Mouse (Mus musculus): ENCODE data around the gene Rmdn2. TPM values are rescaled to one million over a fixed set of nuclear protein-coding genes. Genes with fewer than 3 reads are reported as not detected.

Gene Rmdn2
- total RNA-seq (2021): 10 to 100 TPM; 10.6 to 12.8 TPM
- long read RNA-seq, partial matches to known transcripts: 0 of 8 reads
- long read RNA-seq, other reads (novel, unspliced or antisense): 5 of 8 reads

DNA sequence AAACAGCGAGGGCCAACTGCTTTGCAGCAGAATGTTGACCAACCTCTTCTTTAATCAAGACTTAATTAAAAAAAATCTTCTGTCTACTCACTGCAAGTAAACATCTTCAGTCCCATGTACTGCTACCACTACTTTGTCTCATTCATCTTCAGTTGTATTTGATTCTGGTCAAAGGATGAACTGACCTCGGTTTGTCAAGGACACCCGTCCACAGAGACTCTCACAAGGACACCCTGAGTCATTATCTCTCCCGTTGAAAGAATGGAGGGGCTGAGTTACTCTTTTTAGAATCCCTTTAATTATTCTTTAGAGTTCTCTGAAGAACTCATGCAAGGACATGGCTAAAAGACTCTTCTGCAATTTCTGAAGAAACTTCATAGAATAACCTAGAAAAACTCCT is at the start of gene Rmdn2:
Gene Rmdn2, plus strand, starts transcription at position 319 of the 400 bp plus-strand sequence.
- no peak for DNase-seq (ENCODE audit: low spot score in 2 of 2)

DNA sequence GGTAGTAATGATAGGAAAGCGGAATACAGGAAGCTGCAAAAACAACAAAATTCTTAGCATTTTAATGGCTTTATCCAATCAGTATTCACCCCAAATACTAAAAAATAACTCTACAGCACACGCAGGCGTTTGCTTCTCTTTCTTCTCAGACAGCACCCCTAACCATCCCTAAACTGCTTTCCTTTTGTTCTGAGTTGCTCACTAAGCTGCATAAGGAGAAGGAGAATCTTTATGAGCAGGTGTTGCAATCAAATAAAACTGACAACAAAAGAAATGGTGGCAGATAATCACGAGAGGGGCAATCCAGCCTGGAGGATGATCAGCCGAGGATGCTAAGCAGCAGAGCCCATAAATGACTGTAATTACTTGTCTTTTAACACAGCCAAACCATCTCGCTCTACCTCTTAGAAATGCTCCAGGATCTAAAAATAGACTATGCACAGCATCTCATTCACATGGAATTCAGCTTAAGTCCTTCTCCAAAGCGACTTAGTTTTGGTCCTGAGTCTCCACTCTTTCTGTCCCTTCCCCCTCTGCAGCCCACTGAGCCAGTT is 48.5 kb upstream of the Rmdn2 start:
- DNase-seq (ENCODE audit: low spot score in 2 of 2): no peak

GRCm38 (mm10) chr17:79563721-79564120 is 47.9 kb upstream of the Rmdn2 start:
- no peak for DNase-seq (ENCODE audit: low spot score in 2 of 2)

DNA sequence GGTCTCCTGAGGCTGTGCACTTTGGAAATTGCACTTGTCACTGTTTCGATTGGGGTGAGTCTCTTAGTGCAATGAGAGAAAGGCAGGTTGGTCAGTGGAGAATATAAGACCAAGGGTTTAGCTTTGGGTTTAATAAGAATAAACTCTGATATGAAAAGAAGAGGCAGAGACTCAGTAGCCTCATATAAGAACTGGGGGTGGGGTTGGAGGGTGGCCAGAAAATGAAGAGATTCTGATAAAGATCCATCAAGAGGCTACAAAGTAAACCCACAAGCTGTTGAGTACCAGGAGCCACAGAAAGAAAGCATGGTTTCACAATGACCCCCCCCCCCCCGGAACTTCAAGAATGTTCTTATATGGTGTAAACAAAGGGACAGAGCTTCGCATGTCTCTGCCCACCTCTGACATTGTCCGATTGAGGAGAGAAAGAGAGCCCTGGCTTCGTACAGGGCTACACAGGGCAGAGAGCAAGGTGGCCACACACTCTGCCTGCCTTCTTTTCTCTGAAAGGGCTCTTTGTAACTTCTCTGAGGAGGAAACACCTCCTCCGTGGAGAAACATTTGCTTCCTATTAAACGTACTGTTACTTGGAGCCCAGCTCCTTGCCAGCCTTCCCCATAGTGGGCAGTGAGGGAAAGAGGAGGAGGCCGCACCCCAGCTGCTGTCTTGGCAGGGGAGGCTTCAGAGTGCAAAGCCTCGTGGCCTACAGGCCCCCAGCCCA is 46.3 kb upstream of the Rmdn2 start:
- DNase-seq (ENCODE audit: low spot score in 2 of 2): no peak

DNA sequence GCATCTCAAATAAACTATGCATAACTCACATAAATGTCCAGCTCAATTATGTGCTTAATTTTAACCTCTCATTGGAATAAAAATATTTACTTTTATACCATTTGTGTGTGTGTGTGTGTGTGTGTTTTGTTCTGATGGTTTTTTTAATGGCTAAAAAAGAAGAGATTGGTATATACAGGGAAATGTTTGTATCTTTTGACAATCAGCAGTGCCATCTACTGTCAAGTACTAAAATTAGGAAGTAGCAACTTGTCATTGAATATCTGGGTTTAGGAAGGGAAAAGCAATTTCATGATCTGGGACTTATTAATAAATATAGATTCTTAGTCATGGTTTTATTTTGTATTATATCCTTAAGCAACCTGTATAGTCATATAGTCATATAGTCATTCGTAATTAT is 43.3 kb upstream of the Rmdn2 start:
- DNase-seq (ENCODE audit: low spot score in 2 of 2): no peak

DNA sequence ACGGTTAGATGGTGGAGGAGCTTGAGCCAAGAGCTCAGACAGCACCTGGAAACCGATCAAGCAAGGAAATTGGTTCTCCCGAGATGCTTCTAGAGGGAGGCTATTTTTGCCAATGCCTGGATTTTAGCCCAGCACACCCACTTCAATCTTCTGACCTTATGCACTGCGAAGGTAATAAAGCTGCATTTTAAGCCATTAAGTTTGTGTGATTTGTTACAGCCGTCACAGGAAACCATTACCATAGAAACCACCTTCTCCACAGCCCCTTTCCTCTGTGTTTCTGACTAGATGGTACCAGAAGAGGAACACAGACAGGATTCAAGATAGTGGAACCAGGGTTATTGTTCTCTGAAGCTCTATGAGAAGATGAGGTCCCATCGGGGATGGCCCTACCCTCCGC is 33.3 kb upstream of the Rmdn2 start:
- DNase-seq (ENCODE audit: low spot score in 2 of 2): no peak

DNA sequence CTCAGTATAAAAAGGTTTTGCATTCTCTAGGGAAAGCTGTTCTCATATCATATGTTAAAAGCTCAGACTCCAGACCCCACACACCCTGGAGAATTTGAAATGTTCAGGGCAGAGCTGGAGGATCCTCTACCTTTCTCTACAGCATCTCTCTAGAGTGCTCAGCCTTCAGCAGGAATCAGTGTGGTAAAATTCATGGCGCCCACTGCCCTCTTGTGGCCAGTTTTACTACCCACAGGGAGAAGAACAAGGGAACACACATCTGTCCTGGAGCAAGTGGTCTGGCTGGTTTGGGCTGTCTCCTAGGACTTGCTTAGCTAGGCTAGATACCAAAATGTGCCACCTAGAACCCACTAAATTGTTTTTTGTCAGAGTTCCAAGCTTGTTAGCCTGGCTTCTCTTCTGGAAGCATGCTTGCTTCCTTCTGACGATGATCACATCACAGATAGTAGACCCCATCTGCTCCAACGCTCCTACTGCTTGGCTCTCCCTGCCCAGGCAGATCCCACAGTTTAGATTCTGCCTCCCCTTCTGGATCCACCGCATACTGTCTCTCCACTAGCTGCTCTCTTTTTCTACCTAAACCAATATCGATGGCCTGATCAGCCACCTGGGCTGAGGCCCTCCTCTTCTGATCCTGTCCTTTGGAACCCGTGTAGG is 31.3 kb upstream of the Rmdn2 start:
- DNase-seq (ENCODE audit: low spot score in 2 of 2): peak; percentile 76 to 82

GRCm38 (mm10) chr17:79583466-79583865 is 28.2 kb upstream of the Rmdn2 start:
- no peak for DNase-seq (ENCODE audit: low spot score in 2 of 2)

- no peak for DNase-seq (ENCODE audit: low spot score in 2 of 2)
Measured at GRCm38 (mm10) chr17:79584246-79584800, 27.3 kb upstream of the Rmdn2 start.

DNA sequence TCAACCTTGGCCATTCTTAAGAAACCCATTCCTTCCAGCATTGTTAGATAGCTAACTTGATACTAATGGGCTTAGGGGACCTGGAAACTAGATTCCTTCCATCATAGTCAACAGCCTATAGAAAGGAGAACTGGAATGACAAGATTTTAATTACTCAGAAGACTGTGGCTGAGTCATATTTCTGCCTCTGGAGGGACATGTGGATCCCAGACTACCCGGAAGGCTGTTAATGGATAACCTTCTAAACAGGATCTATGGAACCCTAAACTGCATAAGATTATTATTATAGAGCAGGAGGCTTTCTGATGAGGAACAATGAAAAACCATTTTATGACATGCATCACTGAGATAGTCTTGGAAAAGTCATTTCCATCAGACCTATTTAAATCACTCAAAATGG is 21.8 kb upstream of the Rmdn2 start:
- no peak for DNase-seq (ENCODE audit: low spot score in 2 of 2)

DNA sequence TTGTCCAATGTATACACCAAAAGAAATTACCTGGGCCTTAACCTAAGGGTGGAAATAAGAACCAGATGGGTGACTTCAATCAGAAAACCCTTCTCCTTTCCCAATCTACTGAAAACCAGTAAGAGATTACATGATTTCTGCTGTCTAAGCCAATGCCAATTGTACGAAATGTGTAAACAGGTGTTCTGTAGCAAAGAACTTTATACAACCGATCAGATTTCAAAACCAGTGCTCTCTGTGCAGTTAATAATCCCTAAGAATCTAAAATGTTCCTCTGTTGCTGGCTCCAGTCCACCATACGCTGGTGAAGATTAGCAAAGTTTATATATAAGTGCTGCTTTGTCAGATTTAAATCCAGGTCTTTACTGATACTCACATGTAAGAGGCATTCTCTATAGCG is 15.7 kb upstream of the Rmdn2 start:
- DNase-seq (ENCODE audit: low spot score in 2 of 2): no peak

DNA sequence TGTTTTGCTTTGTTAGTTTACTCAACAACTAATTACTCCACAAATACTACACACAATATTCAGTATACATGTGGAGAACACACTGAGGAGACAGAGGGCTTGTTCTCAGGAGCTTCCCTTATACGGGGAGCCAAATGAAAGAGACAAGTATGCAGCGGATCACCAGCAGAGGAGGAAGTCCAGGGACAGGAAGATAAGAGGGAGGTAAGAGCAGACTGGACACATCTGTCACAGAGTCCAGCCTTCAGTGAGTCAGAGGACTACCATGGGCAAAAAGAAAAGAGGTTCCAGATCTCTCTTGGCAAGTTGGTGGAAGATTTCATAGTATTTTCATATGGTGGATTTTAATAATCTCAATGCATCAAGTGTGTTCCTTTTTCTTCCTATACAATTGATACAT is 13.5 kb upstream of the Rmdn2 start:
- DNase-seq (ENCODE audit: low spot score in 2 of 2): no peak

DNA sequence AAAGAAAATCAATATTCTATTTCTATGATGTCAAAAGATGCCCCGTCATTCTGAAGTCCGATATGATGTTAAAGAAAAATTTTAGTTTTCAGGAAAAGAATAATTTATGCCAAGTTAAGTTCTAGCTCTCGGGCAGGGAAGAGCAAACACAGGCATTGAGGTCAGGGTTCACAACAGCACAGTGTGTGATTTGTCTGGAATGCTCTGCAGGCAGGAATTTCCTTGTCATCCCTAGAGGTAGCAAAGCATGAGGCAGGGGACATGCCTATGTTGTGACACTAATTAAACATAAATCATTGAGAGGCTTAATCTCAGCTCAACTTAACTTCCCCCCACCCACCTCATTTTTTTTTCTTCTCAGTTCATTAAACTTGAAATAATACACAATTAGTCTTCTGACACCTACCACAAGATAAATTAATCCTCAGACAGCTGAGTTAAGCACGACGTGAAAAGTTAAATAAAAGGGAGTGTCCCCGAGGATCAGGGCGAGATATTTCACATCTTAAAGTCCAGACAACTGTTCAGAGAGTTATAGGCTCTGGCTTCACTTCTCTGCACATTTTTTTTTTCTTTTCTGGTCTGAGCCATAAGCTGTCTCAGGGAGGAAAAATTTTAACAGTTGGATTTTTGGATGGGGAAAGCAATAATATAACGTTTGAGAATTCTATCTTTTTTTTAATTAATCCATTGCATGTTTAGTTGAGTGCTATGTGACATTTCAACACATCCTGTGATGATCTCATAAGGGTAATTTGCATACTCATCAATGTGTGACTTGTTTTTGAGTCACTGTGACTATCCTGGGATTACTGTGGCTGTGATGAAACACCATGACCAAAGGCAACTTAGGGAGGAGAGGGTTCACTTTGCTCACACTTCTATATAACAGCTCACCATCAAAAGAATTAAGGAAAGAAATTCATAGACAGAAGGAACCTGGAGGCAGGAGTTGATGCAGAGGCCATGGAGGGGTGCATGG is 12.8 kb upstream of the Rmdn2 start:
- DNase-seq (ENCODE audit: low spot score in 2 of 2): no peak

- DNase-seq (ENCODE audit: low spot score in 2 of 2): no peak
Measured at GRCm38 (mm10) chr17:79600108-79600507, 11.6 kb upstream of the Rmdn2 start.

DNA sequence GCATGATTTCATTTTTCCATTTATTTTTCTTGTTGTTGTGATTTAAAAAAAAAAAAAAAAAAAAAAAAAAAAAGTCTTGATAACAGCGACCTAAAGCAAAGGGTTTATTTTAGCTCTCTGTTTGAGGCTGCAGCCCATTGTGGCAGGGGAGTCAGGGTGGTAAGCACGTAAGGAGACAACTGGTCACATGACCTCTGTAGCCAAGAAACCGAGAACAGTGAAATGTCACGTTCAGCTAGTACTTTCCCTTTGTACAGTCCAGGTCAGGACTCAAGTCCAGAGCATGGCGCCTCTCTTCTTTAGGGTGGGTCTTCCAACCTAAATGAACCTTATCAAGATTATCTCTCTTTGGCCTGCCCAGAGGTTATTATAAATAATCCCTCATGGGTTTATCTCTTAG is 9.3 kb upstream of the Rmdn2 start:
- DNase-seq (ENCODE audit: low spot score in 2 of 2): no peak

GRCm38 (mm10) chr17:79603427-79603826 is 8.2 kb upstream of the Rmdn2 start:
- DNase-seq (ENCODE audit: low spot score in 2 of 2): no peak

- DNase-seq (ENCODE audit: low spot score in 2 of 2): no peak
Measured at GRCm38 (mm10) chr17:79605794-79606193, 5.9 kb upstream of the Rmdn2 start.

GRCm38 (mm10) chr17:79609697-79610096 is 2.0 kb upstream of the Rmdn2 start:
- no peak for DNase-seq (ENCODE audit: low spot score in 2 of 2)

DNA sequence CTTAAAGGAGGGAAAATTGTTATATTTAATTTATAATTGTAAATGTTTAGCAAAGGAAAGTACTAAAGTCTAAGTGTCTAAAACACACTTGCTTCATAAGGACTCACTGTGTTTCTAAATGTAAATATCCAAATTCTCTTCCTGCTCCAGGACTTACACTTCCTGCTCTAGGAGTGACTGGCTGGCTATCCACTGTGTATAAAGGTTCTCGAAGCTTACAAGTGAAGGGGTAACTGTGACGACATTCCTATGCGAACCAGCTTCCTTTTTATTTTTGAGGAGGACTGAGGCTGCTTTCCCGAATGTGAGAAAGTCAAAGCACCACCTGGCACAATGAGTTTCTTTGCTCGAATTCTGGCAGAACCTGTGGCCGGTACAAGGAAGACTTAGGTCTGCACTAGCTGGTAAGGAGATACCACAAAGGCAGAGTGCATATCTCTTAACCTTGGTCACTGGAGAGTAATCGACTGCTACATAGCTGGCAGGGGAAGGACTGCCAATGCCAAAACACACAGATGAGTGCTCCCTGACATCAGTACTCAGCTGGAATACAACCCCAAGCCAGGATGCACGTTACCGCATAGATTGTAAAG is 1.4 kb upstream of the Rmdn2 start:
- no peak for DNase-seq (ENCODE audit: low spot score in 2 of 2)

DNA sequence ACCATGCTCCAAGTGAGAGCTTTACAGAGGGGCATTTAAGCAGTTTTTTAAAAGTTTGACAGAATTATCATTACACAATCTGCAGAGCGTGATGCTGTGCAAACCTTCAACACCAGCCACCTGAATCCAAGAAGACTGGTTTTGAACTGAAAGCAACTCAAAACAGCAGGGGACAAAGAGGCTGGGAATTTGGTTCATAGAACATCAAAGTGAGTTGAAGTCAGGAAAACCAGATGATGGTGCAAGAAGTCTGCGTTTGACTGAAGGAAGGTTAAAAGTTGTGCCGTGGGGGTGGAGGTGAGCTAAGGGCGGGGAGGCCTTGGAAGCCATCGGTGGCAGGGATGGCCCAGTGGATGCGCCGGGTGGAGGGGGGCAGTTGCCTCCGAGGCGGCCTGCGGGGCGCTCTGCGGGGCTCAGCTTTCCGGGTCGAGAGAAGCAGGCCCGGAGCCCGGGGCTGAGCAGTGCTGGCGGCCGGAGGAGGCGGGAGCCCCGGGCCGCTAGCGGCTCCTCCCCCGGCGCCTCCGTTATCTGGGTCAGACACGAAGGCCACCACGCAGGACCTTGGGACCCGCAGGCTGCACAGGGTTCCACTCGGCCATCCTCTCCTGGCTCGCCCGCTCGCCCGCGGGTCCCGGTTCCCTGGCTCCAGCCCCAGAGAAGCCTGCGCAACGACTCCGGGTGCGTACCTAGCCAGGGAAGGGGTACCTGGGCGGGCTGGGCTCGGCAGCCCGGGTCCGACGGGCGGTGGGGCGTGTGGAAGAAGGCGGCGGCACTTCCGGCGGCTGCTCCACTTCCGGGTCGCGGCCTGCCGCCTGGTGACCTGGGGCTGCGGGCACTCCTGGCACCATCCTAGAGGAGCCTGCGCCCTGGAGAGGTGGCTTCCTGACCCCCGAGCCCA is 3.3 kb downstream of the Rmdn2 start:
- DNase-seq (ENCODE audit: low spot score in 2 of 2): peak; percentile 72 to 78

Measured in layer of hippocampus, postnatal 10 days (tissue).